Mouse (Mus musculus): Measurements from ENCODE around the gene Coro2b.

DNA sequence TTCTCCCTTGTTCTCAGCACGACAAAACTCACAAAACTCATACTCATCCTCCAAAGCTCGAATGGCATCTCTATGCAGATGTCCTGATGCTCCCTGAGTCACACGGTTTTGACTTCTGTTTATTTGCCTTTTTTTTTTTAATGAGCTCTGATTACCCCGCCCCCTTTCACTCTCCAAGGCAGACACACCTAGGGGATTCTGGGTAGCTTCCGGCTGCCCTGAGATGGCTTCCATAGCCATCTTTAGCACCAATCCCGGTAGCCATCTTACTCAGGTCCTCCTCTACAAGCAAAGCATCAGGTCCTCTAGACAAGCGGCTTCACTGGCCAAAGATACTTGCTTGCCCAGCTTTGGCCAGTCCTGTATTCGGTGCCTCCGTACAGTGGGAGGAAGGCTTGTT, 3.3 kb upstream of the Coro2b start:
- TF ChIP-seq CTCF (IDR thresholded peaks at IDR 0.05; ENCODE audit: control insufficient read depth, insufficient read depth, low read length) (no peak), POLR2A (IDR thresholded peaks at IDR 0.05; ENCODE audit: borderline replicate concordance, control insufficient read depth, low read depth, low read length) (no peak)
